Mouse (Mus musculus) kidney, embryonic 15.5 days (tissue): ENCODE results near the gene Rac1. TPM values are rescaled to one million over a fixed set of nuclear protein-coding genes. Genes with fewer than 3 reads are reported as not detected.
"Not testable (repeated sequence)": the region's sequence is repeated elsewhere in the genome, so short reads cannot be mapped to it uniquely, and the experiment has no call there.

Source experiments
- ATAC-seq: fragments of 200-750 bp; cut with Nextera tagmentation; replicated peaks from 2 replicates; pipeline ENCODE4 v1.8.0; 2017; ENCODE audit warnings: moderate TSS enrichment; ENCODE audit not compliant: low FRiP score
- H3K27ac ChIP-seq: fragments of 300-500 bp; sonication (generic); 2 replicates; pipeline ENCODE4 v1.5.1; 2015; ENCODE audit warnings: mild to moderate bottlenecking, inconsistent platforms
- H3K27me3 ChIP-seq: fragments of 300-500 bp; sonication (generic); 2 replicates; pipeline ENCODE4 v1.6.1; 2015; ENCODE audit warnings: inconsistent platforms
- H3K36me3 ChIP-seq: fragments of 300-500 bp; sonication (generic); 2 replicates; pipeline ENCODE4 v1.6.1; 2015; ENCODE audit warnings: inconsistent platforms
- H3K4me1 ChIP-seq: fragments of 300-500 bp; sonication (generic); 2 replicates; pipeline ENCODE4 v1.6.1; 2015; ENCODE audit warnings: inconsistent platforms
- H3K4me2 ChIP-seq: fragments of 300-500 bp; sonication (generic); 2 replicates; pipeline ENCODE4 v1.6.1; 2015; ENCODE audit warnings: moderate library complexity, mild to moderate bottlenecking, inconsistent platforms
- H3K4me3 ChIP-seq: fragments of 300-500 bp; sonication (generic); replicated peaks from 2 replicates; pipeline ENCODE4 v1.5.1; 2015; ENCODE audit warnings: mild to moderate bottlenecking, inconsistent platforms
- H3K9ac ChIP-seq: fragments of 300-500 bp; sonication (generic); 2 replicates; pipeline ENCODE4 v1.6.1; 2015; ENCODE audit warnings: mild to moderate bottlenecking, inconsistent platforms
- H3K9me3 ChIP-seq: fragments of 300-500 bp; sonication (generic); replicated peaks from 2 replicates; pipeline ENCODE4 v1.6.1; 2016; ENCODE audit warnings: inconsistent platforms
- WGBS: fragments of 180-500 bp; shearing (Covaris S2); methylation state at CpG from one replicate; pipeline ENCODE4 v1.1.7; 2015; ENCODE audit warnings: mixed read lengths; 5-methylcytosine and 5-hydroxymethylcytosine counted together
- polyA plus RNA-seq: library from polyadenylated mRNA; unstranded; fragments of >200 nt; fragmentation: Nextera tagmentation; extraction: Ambion mirVana; gene quantifications from 2 replicates; pipeline ENCODE4 v1.2.1, GENCODE M21; 2015

Rac1 gene
- polyA plus RNA-seq, 1 experiment from 2014 or later, result 459 TPM

GRCm38 (mm10) chr5:143552911-143553310, 25.1 kb upstream of the Rac1 start:
- ATAC-seq, result no peak
- WGBS, result 84% methylated on average over 6 of the region's 6 CpGs
- Histone ChIP-seq H3K4me3 (no peak overlapping the region), H3K36me3 (peaks cover 21% of the 10 kb centered on the region), H3K4me1 (peaks cover 18% of the 10 kb centered on the region), H3K4me2 (no peak overlapping the region), H3K27ac (no peak overlapping the region), H3K9ac (no peak overlapping the region), H3K27me3 (no peaks in the 10 kb centered on the region), H3K9me3 (no peaks in the 10 kb centered on the region)

- peak overlapping the region; percentile 94 for H3K4me2 ChIP-seq
- WGBS, result 0% methylated on average over 24 of the region's 28 CpGs
- peaks cover 13% of the 10 kb centered on the region; the same call in 1 of the 2 replicates for H3K36me3 ChIP-seq
- peak overlapping the region; percentile 71 for H3K27ac ChIP-seq
- H3K4me1 ChIP-seq, result peaks cover 22% of the 10 kb centered on the region
- H3K27me3 ChIP-seq, H3K9me3 ChIP-seq: not testable (repeated sequence)
- peak; percentile 44 for ATAC-seq
- H3K9ac ChIP-seq, result peak overlapping the region; percentile 77
- H3K4me3 ChIP-seq, result peak overlapping the region; percentile 70
Observed at GRCm38 (mm10) chr5:143548922-143549321, 21.1 kb upstream of the Rac1 start.

DNA sequence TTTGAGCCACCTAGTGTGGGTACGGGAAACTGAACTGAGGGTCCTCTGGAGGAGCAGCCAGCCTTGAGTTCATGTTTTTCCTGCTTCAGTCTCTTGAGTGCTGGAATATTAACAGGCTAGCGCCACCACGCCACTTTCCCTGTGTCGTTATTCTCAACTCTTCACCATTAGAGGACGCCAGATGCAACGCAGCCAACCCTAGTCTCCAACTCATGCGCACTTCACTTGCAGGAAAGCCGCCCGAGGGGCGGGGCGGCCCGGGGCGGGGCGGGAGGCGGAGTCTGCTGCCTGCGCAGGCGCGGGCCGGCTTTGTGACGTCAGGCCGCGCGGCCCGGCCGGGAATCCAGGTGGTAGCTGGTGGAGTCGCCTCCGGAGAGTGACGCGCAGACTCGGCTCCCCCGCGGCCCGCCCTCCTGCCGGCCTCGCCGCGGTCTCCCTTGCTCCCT, 20.6 kb upstream of the Rac1 start:
- H3K9me3 ChIP-seq, result no peaks in the 10 kb centered on the region
- peak; percentile 97 for ATAC-seq
- WGBS, result 0% methylated on average over 36 of the region's 37 CpGs
- H3K36me3 ChIP-seq, result peaks cover 12% of the 10 kb centered on the region; the same call in 1 of the 2 replicates
- H3K4me1 ChIP-seq, result peaks cover 22% of the 10 kb centered on the region
- peak overlapping the region; percentile 94 for H3K4me2 ChIP-seq
- H3K27ac ChIP-seq, result peak overlapping the region; percentile 83
- no peaks in the 10 kb centered on the region for H3K27me3 ChIP-seq
- peak overlapping the region; percentile 77 for H3K9ac ChIP-seq
- H3K4me3 ChIP-seq, result peak overlapping the region; percentile 70

GRCm38 (mm10) chr5:143547866-143548265, 20.0 kb upstream of the Rac1 start:
- 60% methylated on average over 10 of the region's 10 CpGs for WGBS
- Histone ChIP-seq H3K9me3 (no peaks in the 10 kb centered on the region), H3K9ac (no peak overlapping the region), H3K4me2 (peak overlapping the region; percentile 94), H3K27ac (peak overlapping the region; percentile 83), H3K36me3 (peaks cover 11% of the 10 kb centered on the region; the same call in 1 of the 2 replicates), H3K4me1 (peaks cover 22% of the 10 kb centered on the region), H3K4me3 (peak overlapping the region; percentile 70), H3K27me3 (no peaks in the 10 kb centered on the region)
- ATAC-seq, result no peak

DNA sequence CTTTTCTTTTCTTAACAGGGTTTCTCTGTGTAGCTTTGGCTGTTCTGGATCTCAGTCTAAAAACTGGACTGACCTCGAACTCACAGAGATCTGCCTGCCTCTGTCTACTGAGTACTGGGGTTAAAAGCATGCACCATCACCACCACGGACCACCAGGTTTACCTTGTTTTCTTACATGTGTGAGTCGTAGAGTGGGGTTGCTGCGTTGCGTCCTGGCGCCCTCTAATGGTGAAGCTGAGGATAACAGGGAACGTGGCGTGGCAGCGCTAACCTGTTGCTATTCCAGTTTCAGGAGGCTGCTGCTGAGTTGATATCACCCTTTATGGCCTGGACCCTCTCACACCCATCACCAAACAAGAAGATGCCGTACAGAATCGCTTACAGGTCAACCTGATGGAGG, 19.5 kb upstream of the Rac1 start:
- H3K27me3 ChIP-seq, result no peaks in the 10 kb centered on the region
- no peaks in the 10 kb centered on the region for H3K9me3 ChIP-seq
- H3K36me3 ChIP-seq, result 0 out of 2 replicates have a peak, but pooled peaks cover 8% of the 10 kb centered on the region
- no peak for ATAC-seq
- peaks cover 22% of the 10 kb centered on the region for H3K4me1 ChIP-seq
- no peak overlapping the region for H3K9ac ChIP-seq
- H3K4me2 ChIP-seq, result no peak overlapping the region
- 8% methylated on average over 11 of the region's 11 CpGs for WGBS
- H3K4me3 ChIP-seq, result no peak overlapping the region
- no peak overlapping the region for H3K27ac ChIP-seq

DNA sequence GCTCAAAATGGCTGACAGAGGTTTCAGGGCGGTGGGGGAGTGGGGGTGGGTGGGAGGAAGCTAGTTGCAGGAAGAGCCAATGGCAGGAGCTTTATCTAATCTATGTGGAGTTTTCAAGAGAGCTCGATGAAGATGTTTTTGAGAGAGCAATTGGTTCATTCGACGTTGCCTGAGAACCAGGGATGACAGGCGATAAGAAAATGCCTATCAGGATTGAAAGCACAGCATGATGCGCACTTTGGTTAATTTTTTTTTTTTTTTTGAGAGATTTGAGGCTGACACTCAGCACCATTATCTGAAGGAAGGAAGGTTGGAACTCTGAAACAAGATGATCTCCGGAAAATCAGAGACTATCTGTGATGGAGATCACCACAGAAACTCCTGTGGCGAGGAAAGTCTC, 11.3 kb upstream of the Rac1 start:
- no peak overlapping the region for H3K4me2 ChIP-seq
- no peak overlapping the region for H3K9ac ChIP-seq
- H3K36me3 ChIP-seq, result no peaks in the 10 kb centered on the region
- H3K9me3 ChIP-seq, result no peaks in the 10 kb centered on the region
- no peaks in the 10 kb centered on the region for H3K4me1 ChIP-seq
- ATAC-seq, result no peak
- WGBS, result 90% methylated on average over 8 of the region's 8 CpGs
- no peak overlapping the region for H3K4me3 ChIP-seq
- H3K27me3 ChIP-seq, result no peaks in the 10 kb centered on the region
- no peak overlapping the region for H3K27ac ChIP-seq

DNA sequence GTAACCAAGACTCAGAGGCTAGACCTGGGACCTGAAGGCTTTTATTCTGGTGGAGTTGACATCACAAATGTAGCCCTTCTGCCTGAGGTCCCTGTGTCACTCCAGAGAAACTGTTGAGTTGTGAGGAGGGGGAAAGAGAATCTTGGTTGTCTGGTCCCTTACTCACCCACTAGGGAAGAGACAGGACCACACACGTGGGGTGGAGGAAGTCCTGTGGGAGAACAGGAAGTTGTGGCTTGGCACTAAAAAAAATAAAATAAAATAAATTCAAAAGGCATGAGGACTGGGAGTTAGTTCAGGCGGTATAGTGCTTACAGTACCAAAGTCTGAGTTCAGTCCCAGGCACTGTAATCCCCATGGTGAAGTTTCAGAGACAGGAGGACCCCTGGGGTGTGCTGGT, 9.2 kb upstream of the Rac1 start:
- Histone ChIP-seq H3K4me2 (no peak overlapping the region), H3K4me1 (no peaks in the 10 kb centered on the region), H3K9ac (no peak overlapping the region), H3K4me3 (no peak overlapping the region), H3K27me3 (no peaks in the 10 kb centered on the region), H3K36me3 (no peaks in the 10 kb centered on the region), H3K27ac (no peak overlapping the region), H3K9me3 (no peaks in the 10 kb centered on the region)
- 28% methylated on average over 2 of the region's 2 CpGs for WGBS
- ATAC-seq, result no peak

GRCm38 (mm10) chr5:143534922-143535321, 7.1 kb upstream of the Rac1 start:
- Histone ChIP-seq H3K4me2 (no peak overlapping the region), H3K36me3 (no peaks in the 10 kb centered on the region), H3K4me1 (no peaks in the 10 kb centered on the region), H3K27me3 (no peaks in the 10 kb centered on the region), H3K9me3 (no peaks in the 10 kb centered on the region), H3K27ac (no peak overlapping the region), H3K9ac (no peak overlapping the region), H3K4me3 (no peak overlapping the region)
- 79% methylated on average over 4 of the region's 4 CpGs for WGBS
- no peak for ATAC-seq

DNA sequence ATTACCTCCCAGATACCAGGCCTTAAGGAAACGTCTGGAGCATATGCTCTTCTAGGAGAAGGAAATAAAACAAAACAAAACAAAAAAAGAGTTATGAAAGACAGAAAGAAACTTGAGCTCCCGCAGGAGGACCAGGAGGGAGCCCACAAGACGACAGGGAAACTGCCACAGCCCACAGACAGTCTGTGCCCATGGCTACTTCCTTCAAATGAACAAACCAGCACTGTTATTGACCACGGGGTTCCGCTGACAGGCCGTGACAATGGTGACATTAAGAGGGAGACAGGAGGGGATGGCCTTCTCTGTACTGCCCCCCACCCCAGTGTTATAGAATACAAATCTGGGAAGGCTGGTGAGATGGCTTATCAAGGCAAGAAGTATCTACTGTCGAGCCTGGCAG, 2.9 kb upstream of the Rac1 start:
- 55% methylated on average over 7 of the region's 7 CpGs for WGBS
- Histone ChIP-seq H3K27me3 (no peaks in the 10 kb centered on the region), H3K36me3 (no peaks in the 10 kb centered on the region), H3K4me3 (no peak overlapping the region), H3K4me2 (no peak overlapping the region), H3K9me3 (no peaks in the 10 kb centered on the region), H3K27ac (no peak overlapping the region), H3K4me1 (peaks cover 14% of the 10 kb centered on the region), H3K9ac (no peak overlapping the region)
- ATAC-seq, result no peak

- H3K27me3 ChIP-seq, result no peaks in the 10 kb centered on the region
- WGBS, result 17% methylated on average over 7 of the region's 7 CpGs
- H3K4me1 ChIP-seq, result peaks cover 30% of the 10 kb centered on the region
- H3K4me2 ChIP-seq, result peak overlapping the region; percentile 72
- H3K9me3 ChIP-seq, result no peaks in the 10 kb centered on the region
- peak overlapping the region; percentile 100 for H3K27ac ChIP-seq
- peaks cover 2% of the 10 kb centered on the region for H3K36me3 ChIP-seq
- peak overlapping the region; percentile 100 for H3K9ac ChIP-seq
- peak overlapping the region; percentile 93 for H3K4me3 ChIP-seq
- peak; percentile 16 for ATAC-seq
Observed at GRCm38 (mm10) chr5:143528308-143528683, 460 bp upstream of the Rac1 start.

DNA sequence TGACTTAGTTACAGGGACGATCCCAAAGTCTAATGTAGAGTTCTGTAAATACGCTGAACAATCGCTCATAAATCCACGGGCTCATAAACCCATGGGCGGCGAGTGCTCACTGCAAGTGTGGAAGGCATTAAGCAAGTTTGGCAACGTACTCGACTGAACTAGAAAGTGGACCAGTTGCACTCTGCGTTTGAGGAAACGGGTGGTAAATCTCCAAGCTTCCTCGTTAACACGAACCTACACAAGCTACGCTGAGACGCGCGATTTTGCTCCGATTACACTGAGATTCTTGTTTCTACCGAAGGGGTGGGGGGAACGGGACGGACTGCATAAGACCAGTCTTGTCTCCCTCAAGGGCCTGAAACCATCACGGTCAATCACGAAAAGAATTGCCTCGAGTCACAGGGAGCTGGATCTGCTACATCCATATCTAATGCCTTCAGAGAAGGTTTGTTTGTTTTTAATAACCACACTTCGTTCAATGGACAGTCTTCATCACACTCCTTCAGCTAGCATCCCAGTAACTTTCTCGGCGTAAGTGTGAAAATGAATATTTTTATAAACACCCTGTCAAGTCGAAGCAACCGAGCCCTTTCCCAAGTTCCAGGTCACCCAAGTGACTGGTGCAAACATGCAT, 1.0 kb downstream of the Rac1 start:
- peaks cover 7% of the 10 kb centered on the region for H3K36me3 ChIP-seq
- ATAC-seq, result no peak
- peak overlapping the region; percentile 93 for H3K4me3 ChIP-seq
- H3K4me2 ChIP-seq, result peak overlapping the region; percentile 72
- peak overlapping the region; percentile 100 for H3K27ac ChIP-seq
- H3K9me3 ChIP-seq, result no peaks in the 10 kb centered on the region
- H3K4me1 ChIP-seq, result peaks cover 34% of the 10 kb centered on the region
- H3K9ac ChIP-seq, result peak overlapping the region; percentile 100
- WGBS, result under 1% methylated on average over 28 of the region's 28 CpGs
- H3K27me3 ChIP-seq, result no peaks in the 10 kb centered on the region

DNA sequence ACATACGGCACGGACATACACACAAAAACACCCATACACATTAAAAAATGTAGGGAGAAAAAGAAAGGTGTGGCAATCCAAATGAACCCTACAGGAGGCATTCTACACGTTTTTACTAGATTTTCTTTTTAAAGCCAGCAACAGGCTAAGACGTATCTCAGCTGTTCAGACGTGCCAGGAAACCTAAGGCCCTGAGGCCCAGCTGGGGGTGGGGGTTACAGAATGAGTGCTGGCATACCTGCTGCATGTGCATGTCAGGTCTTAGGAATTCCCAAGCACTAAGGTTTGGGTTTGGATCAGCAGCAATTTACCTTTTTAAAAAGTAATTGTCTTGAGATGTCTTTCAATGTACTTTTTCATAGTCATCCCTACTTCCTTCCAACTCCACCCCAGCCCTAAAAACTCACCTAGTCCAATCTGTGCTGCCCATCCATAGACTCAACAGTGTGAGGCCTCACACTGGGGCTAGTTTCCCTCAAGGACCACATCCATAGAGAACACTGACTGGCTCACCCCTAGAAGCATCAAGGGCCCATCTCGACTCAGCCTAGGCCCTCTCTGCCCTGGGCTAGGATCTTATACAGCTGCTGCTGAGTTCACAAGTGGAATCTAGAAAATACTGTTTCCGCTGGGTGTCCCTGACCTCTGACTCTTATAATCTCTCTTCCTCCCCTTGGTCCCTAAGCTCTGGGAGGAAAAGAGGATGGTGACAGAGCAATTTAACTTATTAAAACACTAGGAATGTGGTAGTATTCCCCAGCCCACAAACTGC, 2.2 kb downstream of the Rac1 start:
- H3K27ac ChIP-seq, result peak overlapping the region; percentile 100; the same call in 1 of the 2 replicates
- 37% methylated on average over 7 of the region's 7 CpGs for WGBS
- no peaks in the 10 kb centered on the region for H3K27me3 ChIP-seq
- peak overlapping the region; percentile 72 for H3K4me2 ChIP-seq
- peak overlapping the region; percentile 100 for H3K9ac ChIP-seq
- no peaks in the 10 kb centered on the region for H3K9me3 ChIP-seq
- H3K36me3 ChIP-seq, result peaks cover 7% of the 10 kb centered on the region
- H3K4me1 ChIP-seq, result peaks cover 38% of the 10 kb centered on the region
- H3K4me3 ChIP-seq, result peak overlapping the region; percentile 93
- no peak for ATAC-seq
